Mouse (Mus musculus) MEL (cell line): Measurements from ENCODE around the gene P2ry2.

Source experiments
- CTCF ChIP-seq, 3 experiments: IDR thresholded peaks in 2 of 3; conservative IDR thresholded peaks in 1 of 3; 2 replicates each; pipeline ENCODE4 v1.5.1; 2011 to 2012; ENCODE audit warnings: low read length in 3 of 3, low read depth in 2 of 3, mild to moderate bottlenecking in 2 of 3, improper control_type of control experiment in 1 of 3, inconsistent platforms in 1 of 3, mixed read lengths in 1 of 3, moderate library complexity in 1 of 3; ENCODE audit not compliant: control insufficient read depth in 1 of 3, insufficient read depth in 1 of 3, poor library complexity in 1 of 3, severe bottlenecking in 1 of 3
- E2F4 ChIP-seq: IDR thresholded peaks from 2 replicates; pipeline ENCODE4 v1.6.1; 2011; ENCODE audit warnings: low read depth, low read length, improper control_type of control experiment, borderline replicate concordance
- EP300 ChIP-seq, 2 experiments: IDR thresholded peaks; 2 replicates each; pipeline ENCODE4 v1.6.1; 2011; ENCODE audit warnings: improper control_type of control experiment in 2 of 2, low read length in 2 of 2, low read depth in 1 of 2, mild to moderate bottlenecking in 1 of 2
- MAFK ChIP-seq: IDR thresholded peaks from 2 replicates; pipeline ENCODE4 v1.6.1; 2011; ENCODE audit warnings: low read depth, mild to moderate bottlenecking, low read length, improper control_type of control experiment, borderline replicate concordance
- MAX ChIP-seq: IDR thresholded peaks from 2 replicates; pipeline ENCODE4 v1.6.1; 2011; ENCODE audit warnings: low read length, improper control_type of control experiment
- MAZ ChIP-seq: IDR thresholded peaks from 2 replicates; pipeline ENCODE4 v1.6.1; 2012; ENCODE audit warnings: low read depth, mild to moderate bottlenecking, inconsistent platforms, low read length, improper control_type of control experiment
- POLR2A ChIP-seq, 2 experiments: IDR thresholded peaks; 2 replicates each; pipeline ENCODE4 v1.6.1; 2011 to 2012; ENCODE audit warnings: low read length in 2 of 2, mild to moderate bottlenecking in 2 of 2, control low read depth in 1 of 2, improper control_type of control experiment in 1 of 2, low read depth in 1 of 2, moderate library complexity in 1 of 2; ENCODE audit not compliant: control insufficient read depth in 1 of 2, insufficient read depth in 1 of 2, poor library complexity in 1 of 2
- SIN3A ChIP-seq: IDR thresholded peaks from 2 replicates; pipeline ENCODE4 v1.6.1; 2012; ENCODE audit warnings: low read length, improper control_type of control experiment, inconsistent platforms
- USF1 ChIP-seq: IDR thresholded peaks from 2 replicates; pipeline ENCODE4 v1.6.1; 2014; ENCODE audit warnings: low read depth, mild to moderate bottlenecking, inconsistent platforms, low read length, improper control_type of control experiment, moderate library complexity

GRCm38 (mm10) chr7:100995951-100996350 lies 16.7 kb downstream of the P2ry2 start:
- TF ChIP-seq USF1 (no peak), POLR2A (IDR thresholded peaks at IDR 0.05; ENCODE audit: control insufficient read depth in 1 of 2, insufficient read depth in 1 of 2, low read depth in 1 of 2, low read length in 2 of 2, poor library complexity in 1 of 2) (no peak), MAZ (no peak), SIN3A (no peak), E2F4 (no peak), CTCF (IDR thresholded peaks at IDR 0.05 in 2 of 3, conservative IDR thresholded peaks at IDR 0.05 in 1 of 3; ENCODE audit: control insufficient read depth in 1 of 3, insufficient read depth in 1 of 3, low read depth in 2 of 3, low read length in 3 of 3, poor library complexity in 1 of 3, severe bottlenecking in 1 of 3) (no peak), MAFK (no peak), EP300 (IDR thresholded peaks at IDR 0.05; ENCODE audit: low read depth in 1 of 2, low read length in 2 of 2) (0 out of 4 replicates have a peak, but pooled peaks of 1 of the 2 experiments have one; percentile 15), MAX (no peak)
